Mouse (Mus musculus): ENCODE measurements at regions not wholly inside any gene's neighbourhood (a gene's known extent, or its start where the extent isn't known, plus 50 kb on each side); places are given as distances from the start of the nearest gene placed in this dataset.

- DNase-seq: no peak
Measured at GRCm38 (mm10) chr4:12837097-12837426, 665.2 kb upstream of the Fam92a start.

DNA sequence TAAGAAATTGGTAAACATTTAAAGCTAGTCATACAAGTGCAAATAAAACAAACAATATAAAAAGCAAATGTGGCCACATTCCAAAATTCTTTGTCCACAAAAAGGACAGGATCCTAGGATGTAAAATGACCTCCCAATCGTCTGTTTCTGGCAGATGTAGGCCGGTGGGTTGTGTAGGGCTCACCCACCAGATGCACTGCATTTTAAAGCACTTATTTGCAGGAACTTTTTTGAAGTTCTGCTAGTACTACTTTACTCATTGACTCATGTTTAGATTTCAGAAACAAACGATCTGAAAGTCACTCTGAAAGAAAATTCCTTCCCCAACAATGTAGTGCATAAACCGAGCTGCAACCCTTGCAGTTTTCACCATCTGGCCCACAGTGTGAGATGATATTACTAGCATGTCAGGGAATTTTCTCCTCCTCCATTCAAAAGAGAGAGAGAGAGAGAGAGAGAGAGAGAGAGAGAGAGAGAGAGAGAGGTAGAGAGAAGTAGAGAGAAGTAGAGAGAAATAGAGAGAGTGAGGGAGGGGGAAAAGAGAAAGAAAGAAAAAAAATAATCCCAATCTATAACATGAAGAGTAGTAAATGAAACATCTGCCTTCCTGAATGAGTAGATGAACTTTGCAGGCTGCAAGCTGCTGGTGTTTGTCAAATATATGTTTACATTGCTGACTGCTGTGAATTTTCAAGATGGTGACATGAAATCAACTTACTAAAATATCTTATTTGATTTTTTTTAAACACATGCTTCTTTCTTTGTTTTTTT is 664.7 kb upstream of the Fam92a start:
- DNase-seq: no peak

DNA sequence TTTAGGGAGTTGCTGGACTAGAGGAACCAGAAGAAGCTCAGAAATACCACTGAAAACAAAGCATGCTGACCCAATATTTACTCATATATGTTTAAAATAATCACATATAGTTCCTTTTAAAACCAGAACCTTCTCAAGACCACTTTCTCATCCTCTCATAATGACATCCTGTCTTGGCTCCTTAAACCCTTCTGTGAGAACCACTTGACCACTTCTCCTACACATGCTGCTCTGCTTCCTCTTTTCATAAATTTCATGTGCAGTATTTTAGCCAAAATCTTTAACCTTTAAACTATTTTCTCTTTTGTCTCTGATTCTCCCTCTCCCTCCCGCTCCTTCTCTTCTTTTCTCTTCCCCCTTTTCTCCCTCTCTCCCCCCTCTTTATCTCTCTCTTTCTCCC is 654.6 kb upstream of the Fam92a start:
- no peak for DNase-seq

DNA sequence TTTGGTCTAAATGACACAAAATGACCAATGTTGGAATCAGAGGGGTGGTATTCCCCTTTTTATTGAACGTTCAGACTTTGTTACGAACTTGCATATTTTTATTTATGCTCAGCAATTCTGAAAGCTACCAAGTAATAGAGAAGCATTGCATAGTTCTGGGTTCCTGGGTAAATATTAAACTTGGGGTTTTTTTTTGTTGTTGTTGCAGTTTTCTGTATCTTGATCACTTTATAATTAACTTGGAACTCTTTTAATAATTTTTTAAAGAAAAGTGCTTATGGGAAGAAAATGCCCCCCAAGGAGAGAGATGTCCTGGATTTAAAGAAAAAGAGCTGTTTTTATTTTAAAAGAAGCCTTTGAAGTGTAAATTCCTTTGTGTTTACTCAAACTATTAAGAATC is 642.4 kb upstream of the Fam92a start:
- DNase-seq: no peak

DNA sequence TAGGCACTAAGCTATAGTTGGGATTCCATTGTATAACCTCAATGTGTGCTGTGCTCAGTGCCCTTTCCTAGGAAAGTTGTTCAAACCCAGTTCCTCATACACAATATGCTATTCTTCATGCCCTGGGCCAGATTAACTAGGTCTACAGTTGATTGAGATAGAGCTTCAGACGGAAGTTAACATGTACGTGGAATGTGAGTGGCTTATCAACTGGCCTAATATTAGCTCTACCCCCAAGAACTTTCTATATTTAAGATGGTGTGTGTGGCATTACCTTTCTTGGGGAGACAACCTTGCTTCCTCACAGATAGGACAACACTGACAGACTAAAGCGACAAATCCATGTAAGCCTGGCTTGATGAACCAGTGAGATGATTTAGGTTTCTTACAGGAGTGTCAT is 629.4 kb upstream of the Fam92a start:
- no peak for DNase-seq

- DNase-seq: no peak
Measured at GRCm38 (mm10) chr4:12799564-12799963, 627.7 kb upstream of the Fam92a start.

GRCm38 (mm10) chr4:12792764-12793422 is 621.1 kb upstream of the Fam92a start:
- DNase-seq: no peak

GRCm38 (mm10) chr4:12791786-12792674 is 620.2 kb upstream of the Fam92a start:
- peak; percentile 19 to 26 for DNase-seq

GRCm38 (mm10) chr4:12785840-12786239 is 614.0 kb upstream of the Fam92a start:
- no peak for DNase-seq

GRCm38 (mm10) chr4:12784479-12784878 is 612.7 kb upstream of the Fam92a start:
- DNase-seq: peak; percentile 14 to 48

DNA sequence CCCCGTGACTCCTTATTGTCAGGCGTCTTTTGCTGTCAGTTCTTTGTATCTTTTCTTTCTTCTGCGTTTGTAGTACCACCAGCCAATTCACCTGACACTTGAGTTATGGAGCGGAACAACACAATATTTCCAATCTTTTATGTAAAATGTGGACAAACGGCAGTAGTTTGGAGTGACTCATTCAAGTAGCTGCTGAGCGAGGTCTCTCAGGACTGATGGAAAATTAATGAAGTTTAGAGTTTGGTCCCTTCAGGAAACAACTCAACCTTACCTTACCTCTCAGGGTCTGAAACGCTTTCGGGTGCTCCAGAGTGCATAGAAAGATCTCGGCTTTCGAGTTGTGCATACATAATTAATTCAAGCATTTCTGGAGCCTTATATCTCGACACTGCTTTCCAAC is 612.3 kb upstream of the Fam92a start:
- DNase-seq: no peak

- no peak for DNase-seq
Measured at GRCm38 (mm10) chr4:12781969-12782904, 610.4 kb upstream of the Fam92a start.

DNA sequence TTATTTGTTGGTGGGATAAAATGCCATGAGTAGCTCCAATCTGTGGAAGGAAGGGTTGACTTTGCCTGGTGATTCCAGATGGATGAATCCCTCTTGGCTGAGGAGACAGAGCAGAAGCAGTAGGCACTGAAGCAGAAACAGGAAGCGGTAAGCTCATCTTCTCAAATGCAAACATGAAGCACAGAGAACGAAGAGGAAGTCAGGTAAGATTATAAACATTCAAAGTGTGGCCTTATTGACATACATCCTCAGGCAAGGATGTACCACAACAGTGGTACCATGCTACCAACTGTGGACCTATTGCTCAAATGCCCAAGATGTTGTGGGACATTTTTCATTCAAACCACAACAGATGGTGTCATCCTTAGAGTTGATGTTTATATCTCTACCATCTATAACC is 608.4 kb upstream of the Fam92a start:
- peak in 1 of 2 experiments; percentile 36 for DNase-seq

GRCm38 (mm10) chr4:12779211-12779610 is 607.4 kb upstream of the Fam92a start:
- no peak for DNase-seq

- no peak for DNase-seq
Measured at GRCm38 (mm10) chr4:12778163-12778562, 606.3 kb upstream of the Fam92a start.

DNA sequence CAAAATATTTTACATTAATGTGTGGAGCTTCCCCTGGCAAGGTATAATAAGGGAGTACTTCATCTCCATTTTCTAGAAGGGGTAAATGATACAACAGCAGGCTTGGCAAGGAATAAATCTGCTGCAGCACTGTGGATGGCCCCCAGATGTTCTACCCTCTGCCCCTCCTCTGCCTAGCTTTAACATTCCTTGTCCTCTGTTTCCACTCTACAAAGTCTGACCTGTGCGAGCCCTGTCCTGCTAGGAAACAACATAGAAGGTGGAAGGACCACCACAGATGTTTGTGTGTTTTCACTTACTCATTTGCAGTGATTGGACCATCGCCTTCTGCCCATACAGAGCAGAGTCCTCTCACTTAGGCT is 604.4 kb upstream of the Fam92a start:
- no peak for DNase-seq

- DNase-seq: no peak
Measured at GRCm38 (mm10) chr4:12775524-12776216, 603.9 kb upstream of the Fam92a start.

DNA sequence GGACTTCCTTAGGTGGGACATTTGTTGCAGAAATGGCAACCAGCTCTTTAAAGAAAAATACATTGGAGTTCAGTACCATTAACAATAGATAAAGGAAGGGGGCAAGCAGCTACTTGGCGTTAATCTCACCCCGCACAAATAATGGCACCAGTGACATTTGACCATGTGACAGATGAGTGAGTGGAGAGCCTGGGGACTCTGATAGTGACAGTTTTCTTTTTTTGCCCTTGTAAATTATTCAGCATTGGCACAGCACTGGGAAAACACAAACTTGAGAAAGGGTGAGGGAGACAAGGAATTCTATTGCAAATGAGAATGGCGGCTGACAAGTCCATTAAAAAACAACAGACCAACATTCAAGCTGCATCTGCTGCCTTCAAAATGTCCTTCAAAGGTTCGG is 603.3 kb upstream of the Fam92a start:
- DNase-seq: no peak

- no peak for DNase-seq
Measured at GRCm38 (mm10) chr4:12774671-12775070, 602.9 kb upstream of the Fam92a start.

- peak in 1 of 2 experiments; percentile 12 for DNase-seq
Measured at GRCm38 (mm10) chr4:12773201-12773600, 601.4 kb upstream of the Fam92a start.

DNA sequence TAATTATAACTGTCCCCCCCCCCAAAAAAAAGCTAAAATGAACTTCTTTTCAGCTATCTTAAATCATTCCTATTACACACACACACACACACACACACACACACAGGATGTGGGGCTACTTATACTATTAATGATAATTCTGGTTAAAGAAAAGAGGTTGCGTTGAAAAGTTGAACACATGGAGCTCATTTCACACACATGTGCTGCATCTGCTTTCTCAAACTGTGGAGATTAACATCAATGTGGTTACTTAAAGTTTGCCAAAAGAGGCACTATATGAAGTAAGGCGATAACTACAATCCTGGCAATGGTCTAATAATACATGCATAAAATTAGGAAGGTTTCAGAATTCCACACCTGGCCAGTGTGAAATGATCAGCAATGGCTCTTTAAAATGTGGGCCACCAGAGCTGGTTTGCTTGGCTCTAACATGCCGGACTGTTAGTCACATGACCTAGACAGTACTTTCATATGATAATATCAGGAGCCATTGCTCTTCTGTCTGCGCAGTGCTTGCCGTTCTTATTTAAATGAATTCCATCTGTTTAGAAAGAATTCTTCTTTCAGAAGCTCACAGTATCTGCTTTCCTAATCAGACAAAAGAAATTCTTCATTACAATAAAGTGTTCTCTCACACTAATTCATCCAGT is 598.4 kb upstream of the Fam92a start:
- no peak for DNase-seq

Data from cerebellum, postnatal 14 days (tissue).